Mouse (Mus musculus): ENCODE results near the gene Aff1. TPM values are rescaled to one million over a fixed set of nuclear protein-coding genes. Genes with fewer than 3 reads are reported as not detected.

Aff1 gene
- polyA plus RNA-seq, 1 experiment from 2014 or later: 76.9 TPM

DNA sequence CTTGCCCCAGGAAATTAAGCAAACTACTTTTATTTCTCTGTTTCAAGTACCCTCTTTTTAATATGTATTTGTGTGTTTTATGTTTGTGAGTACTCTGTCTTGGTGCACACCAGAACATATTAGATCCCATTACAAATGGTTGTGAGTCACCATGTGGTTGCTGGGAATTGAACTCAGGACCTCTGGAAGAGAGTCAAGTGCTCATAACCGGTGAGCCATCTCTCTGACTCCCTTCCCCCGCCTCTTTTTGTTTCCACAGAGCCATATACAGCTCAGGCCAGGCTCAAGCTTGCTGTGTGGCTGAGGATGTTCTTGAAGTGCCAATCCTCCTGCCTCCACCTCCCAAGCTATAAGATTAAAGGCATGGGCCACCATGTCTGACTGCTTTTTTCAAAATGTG lies 26.3 kb upstream of the Aff1 start:
- TF ChIP-seq CTCF (IDR thresholded peaks at IDR 0.05): no peak
- no peak for DNase-seq (ENCODE audit: low read depth, low spot score)
- ChIA-PET CTCF (no interaction called here), POLR2A (no interaction called here)
- no peak for ATAC-seq
- in situ Hi-C loops (cut with MboI; ENCODE audit: low pct_unique_long_range_greater_than_20kb): loop anchor here (25.0 kb wide), 1 partner anchor 779 kb away; no protein-coding TSS in a partner anchor
- H3K27me3 ChIP-seq: no peaks in the 10 kb centered on the region

DNA sequence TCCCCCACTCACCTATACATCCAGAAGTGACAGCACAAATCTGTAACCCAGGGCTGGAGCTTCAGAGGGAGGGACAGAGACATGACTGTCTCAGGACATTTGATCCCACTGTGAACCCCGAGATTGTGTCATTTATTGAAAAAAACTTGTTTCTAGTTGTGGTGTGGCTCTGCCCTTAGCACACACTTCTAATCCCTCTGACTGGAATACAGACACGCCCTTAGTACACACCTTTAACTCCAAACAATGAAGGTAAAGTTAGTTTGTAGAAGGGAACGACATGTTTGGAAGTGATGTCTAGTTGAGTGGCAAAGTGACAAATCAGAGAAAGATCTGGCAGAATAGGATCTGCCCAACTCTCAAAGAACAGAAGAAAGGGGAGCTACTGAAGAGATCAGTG lies 20.3 kb upstream of the Aff1 start:
- in situ Hi-C loops (cut with MboI; ENCODE audit: low pct_unique_long_range_greater_than_20kb): loop anchor here (25.0 kb wide), 1 partner anchor 785 kb away; no protein-coding TSS in a partner anchor
- ChIA-PET POLR2A (interaction anchor here (0.6 kb wide), 1 partner anchor 29 kb away, joined by 3 read pairs; no protein-coding TSS in a partner anchor), CTCF (interaction anchor here (0.7 to 1.9 kb wide), 6 partner anchors 9 to 316 kb away, joined by 3 to 6 read pairs (median 3); no protein-coding TSS in a partner anchor)
- DNase-seq (ENCODE audit: low read depth, low spot score): no peak
- H3K27me3 ChIP-seq: no peaks in the 10 kb centered on the region
- no peak for TF ChIP-seq CTCF (IDR thresholded peaks at IDR 0.05)
- no peak for ATAC-seq

GRCm38 (mm10) chr5:103673611-103674010 lies 18.6 kb upstream of the Aff1 start:
- CTCF ChIA-PET: interaction anchor here (1.4 kb wide), 1 partner anchor 171 kb away, joined by 3 read pairs; no protein-coding TSS in a partner anchor
- ATAC-seq (no peak), DNase-seq (ENCODE audit: low read depth, low spot score) (no peak)
- no peaks in the 10 kb centered on the region for H3K27me3 ChIP-seq
- POLR2A ChIA-PET: interaction anchor here (0.7 kb wide), 2 partner anchors 188 to 325 kb away, joined by 5 to 8 read pairs; no protein-coding TSS in a partner anchor
- in situ Hi-C loops (cut with MboI; ENCODE audit: low pct_unique_long_range_greater_than_20kb): loop anchor here (25.0 kb wide), 1 partner anchor 786 kb away; no protein-coding TSS in a partner anchor
- no peak for TF ChIP-seq CTCF (IDR thresholded peaks at IDR 0.05)

DNA sequence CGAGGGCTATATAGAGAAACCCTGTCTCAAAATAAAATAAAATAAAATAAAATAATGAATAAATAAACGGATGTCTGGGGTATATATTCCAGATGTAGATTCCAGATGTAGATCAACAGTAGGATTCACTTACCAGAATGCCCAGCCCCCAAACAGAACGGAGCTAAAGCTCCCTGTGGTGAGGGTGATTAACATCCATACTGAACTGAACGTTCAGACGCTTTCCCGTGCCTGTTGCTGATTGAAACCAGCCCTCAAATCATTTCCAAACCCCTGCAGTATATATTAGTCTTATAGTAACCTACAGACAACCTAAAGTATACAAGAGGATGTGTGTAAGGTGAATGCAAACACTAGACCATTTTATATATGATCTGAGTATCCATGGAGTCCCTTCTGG lies 17.7 kb upstream of the Aff1 start:
- in situ Hi-C loops (cut with MboI; ENCODE audit: low pct_unique_long_range_greater_than_20kb): loop anchor here (25.0 kb wide), 1 partner anchor 787 kb away; no protein-coding TSS in a partner anchor
- POLR2A ChIA-PET: no interaction called here

DNA sequence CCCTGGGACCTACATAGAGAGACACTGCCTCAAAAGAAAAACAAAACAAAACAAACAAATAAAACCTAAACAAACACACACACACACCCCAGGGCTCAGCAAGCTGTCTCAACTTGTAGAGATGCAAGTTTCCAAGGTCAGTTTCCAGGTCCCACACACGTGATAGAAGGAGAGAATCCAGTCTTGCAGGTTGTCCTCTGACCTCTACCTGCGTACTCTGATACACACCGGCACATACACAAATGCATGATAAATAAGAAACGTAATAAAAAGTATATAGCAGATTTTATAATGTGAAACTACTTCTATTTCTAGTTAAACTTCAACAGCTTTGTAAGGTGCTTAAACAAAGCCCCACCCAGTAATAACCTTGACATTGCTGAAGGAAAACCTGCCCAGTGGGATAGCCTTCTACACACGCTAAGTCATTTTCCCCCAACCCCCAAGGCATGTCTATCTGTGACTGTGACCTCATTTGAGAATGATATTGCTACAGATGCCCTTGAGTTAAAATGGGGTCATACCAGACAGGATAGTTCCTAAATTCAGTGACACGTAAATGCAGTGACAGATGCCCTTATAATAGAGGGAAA lies 15.8 kb upstream of the Aff1 start:
- H3K27me3 ChIP-seq: no peaks in the 10 kb centered on the region
- DNase-seq (ENCODE audit: low read depth, low spot score) (no peak), ATAC-seq (no peak)
- POLR2A ChIA-PET: no interaction called here
- in situ Hi-C loops (cut with MboI; ENCODE audit: low pct_unique_long_range_greater_than_20kb): no loop called here
- CTCF ChIA-PET: no interaction called here
- no peak for TF ChIP-seq CTCF (IDR thresholded peaks at IDR 0.05)

More for the DNA sequence above, 17.7 kb upstream of the Aff1 start:
- TF ChIP-seq CTCF (IDR thresholded peaks at IDR 0.05): no peak
- DNase-seq (ENCODE audit: low read depth, low spot score): no peak
- ATAC-seq: no peak
- no peaks in the 10 kb centered on the region for H3K27me3 ChIP-seq
- CTCF ChIA-PET: no interaction called here

GRCm38 (mm10) chr5:103677894-103678293 lies 14.3 kb upstream of the Aff1 start:
- DNase-seq (ENCODE audit: low read depth, low spot score) (no peak), ATAC-seq (no peak)
- CTCF ChIA-PET: interaction anchor here (0.9 to 1.4 kb wide), 4 partner anchors 13 to 249 kb away, joined by 3 to 8 read pairs (median 4); no protein-coding TSS in a partner anchor
- in situ Hi-C loops (cut with MboI; ENCODE audit: low pct_unique_long_range_greater_than_20kb): no loop called here
- POLR2A ChIA-PET: no interaction called here
- H3K27me3 ChIP-seq: no peaks in the 10 kb centered on the region
- TF ChIP-seq CTCF (IDR thresholded peaks at IDR 0.05): no peak

GRCm38 (mm10) chr5:103678974-103679373 lies 13.2 kb upstream of the Aff1 start:
- no peaks in the 10 kb centered on the region for H3K27me3 ChIP-seq
- TF ChIP-seq CTCF (IDR thresholded peaks at IDR 0.05): no peak
- CTCF ChIA-PET: interaction anchor here (1.4 kb wide), 1 partner anchor 12 kb away, joined by 3 read pairs; no protein-coding TSS in a partner anchor

DNA sequence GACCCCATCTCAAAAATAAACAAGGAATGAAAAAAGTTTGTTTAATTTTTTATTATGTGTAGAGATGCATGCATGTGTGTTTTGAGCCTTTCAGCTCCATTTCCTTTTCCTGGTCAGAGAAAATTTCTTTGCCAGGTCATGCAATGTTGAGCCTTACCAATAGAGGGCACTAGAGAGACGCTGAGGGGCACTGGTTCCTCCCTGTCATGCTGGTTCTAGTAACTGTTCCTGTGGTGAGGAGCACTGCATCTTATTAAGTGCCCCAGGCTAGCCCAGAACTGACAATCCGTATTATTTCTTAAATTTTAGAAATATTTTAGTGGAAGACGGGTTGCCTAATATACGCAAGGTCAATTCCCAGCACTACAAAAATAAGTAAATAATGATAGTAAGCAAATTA lies 11.8 kb upstream of the Aff1 start:
- ATAC-seq (peak; percentile 68), DNase-seq (ENCODE audit: low read depth, low spot score) (peak; percentile 44)
- CTCF ChIA-PET: interaction anchor here (0.6 to 2.2 kb wide), 28 partner anchors 9 to 249 kb away, joined by 3 to 33 read pairs (median 4); no protein-coding TSS in a partner anchor
- POLR2A ChIA-PET: interaction anchor here (0.6 kb wide), 1 partner anchor 55 kb away, joined by 3 read pairs; no protein-coding TSS in a partner anchor
- in situ Hi-C loops (cut with MboI; ENCODE audit: low pct_unique_long_range_greater_than_20kb): loop anchor here (5.0 kb wide), 2 partner anchors 142 to 247 kb away; no protein-coding TSS in a partner anchor
- TF ChIP-seq CTCF (IDR thresholded peaks at IDR 0.05): peak; percentile 93
- no peaks in the 10 kb centered on the region for H3K27me3 ChIP-seq

More at GRCm38 (mm10) chr5:103678974-103679373, 13.2 kb upstream of the Aff1 start:
- ATAC-seq (no peak), DNase-seq (ENCODE audit: low read depth, low spot score) (no peak)
- in situ Hi-C loops (cut with MboI; ENCODE audit: low pct_unique_long_range_greater_than_20kb): no loop called here
- POLR2A ChIA-PET: no interaction called here

- no peak for ATAC-seq
- no peak for DNase-seq (ENCODE audit: low read depth, low spot score)
Observed at GRCm38 (mm10) chr5:103681824-103682223, 10.3 kb upstream of the Aff1 start.

GRCm38 (mm10) chr5:103689645-103690044 lies 2.5 kb upstream of the Aff1 start:
- ATAC-seq (no peak), DNase-seq (ENCODE audit: low read depth, low spot score) (no peak)
- H3K27me3 ChIP-seq: no peaks in the 10 kb centered on the region
- no peak for TF ChIP-seq CTCF (IDR thresholded peaks at IDR 0.05)
- CTCF ChIA-PET: interaction anchor here (0.7 to 3.7 kb wide), 7 partner anchors 9 to 237 kb away, joined by 3 to 33 read pairs (median 6); no protein-coding TSS in a partner anchor
- POLR2A ChIA-PET: interaction anchor here (0.5 kb wide), 1 partner anchor 62 kb away, joined by 3 read pairs; no protein-coding TSS in a partner anchor
- in situ Hi-C loops (cut with MboI; ENCODE audit: low pct_unique_long_range_greater_than_20kb): loop anchor here (10.0 kb wide), 1 partner anchor 65 kb away; no protein-coding TSS in a partner anchor

More at GRCm38 (mm10) chr5:103681824-103682223, 10.3 kb upstream of the Aff1 start:
- in situ Hi-C loops (cut with MboI; ENCODE audit: low pct_unique_long_range_greater_than_20kb): loop anchor here (5.0 kb wide), 2 partner anchors 140 to 245 kb away; no protein-coding TSS in a partner anchor
- H3K27me3 ChIP-seq: no peaks in the 10 kb centered on the region
- ChIA-PET CTCF (interaction anchor here (1.0 to 2.2 kb wide), 5 partner anchors 8 to 130 kb away, joined by 3 to 33 read pairs (median 6); no protein-coding TSS in a partner anchor), POLR2A (interaction anchor here (1.6 kb wide), 1 partner anchor 10 kb away, joined by 7 read pairs; the partner anchor contains the start of gene Aff1)
- TF ChIP-seq CTCF (IDR thresholded peaks at IDR 0.05): no peak
